Mouse (Mus musculus): ENCODE measurements at regions not wholly inside any gene's neighbourhood (a gene's known extent, or its start where the extent isn't known, plus 50 kb on each side); places are given as distances from the start of the nearest gene placed in this dataset.
A peak's percentile ranks its signal among the peaks of the same experiment; 100 is the strongest.

DNA sequence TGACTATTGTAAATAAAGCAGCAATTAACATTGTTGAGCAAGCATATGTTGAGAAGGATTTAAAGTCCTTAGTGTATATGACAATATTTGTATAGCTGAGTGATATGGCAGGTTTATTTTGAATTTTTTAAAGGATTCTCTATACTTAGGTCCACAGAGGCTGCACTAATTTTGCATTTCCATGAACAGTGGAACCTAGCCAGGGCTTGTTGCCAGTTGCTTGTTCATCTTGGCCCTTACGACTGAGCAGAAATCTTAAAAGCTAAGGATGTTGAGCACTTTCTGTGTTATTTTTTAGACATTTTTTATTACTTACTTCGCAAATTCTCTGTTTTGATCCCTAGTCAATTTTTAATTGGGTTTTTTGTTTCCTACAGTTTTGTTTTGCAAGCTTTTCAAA lies 417.8 kb downstream of the Cdh7 start:
- no peaks in the 10 kb centered on the region for H3K36me3 ChIP-seq (ENCODE audit: control insufficient read depth, insufficient read depth)
- H3K4me3 ChIP-seq, result no peak overlapping the region
- H3K4me2 ChIP-seq (ENCODE audit: low read depth), result no peak overlapping the region
- H3K27me3 ChIP-seq (ENCODE audit: control insufficient read depth, insufficient read depth, insufficient read length), result no peaks in the 10 kb centered on the region
- H3K79me2 ChIP-seq (ENCODE audit: control insufficient read depth, insufficient read depth), result no peaks in the 10 kb centered on the region
- no peak overlapping the region for H3ac ChIP-seq (ENCODE audit: control insufficient read depth, insufficient read length)
- TF ChIP-seq MYOG (IDR thresholded peaks at IDR 0.05; ENCODE audit: control insufficient read depth in 1 of 3, insufficient read depth in 1 of 3, insufficient read length in 2 of 3, low read depth in 2 of 3), result no peak
- TF ChIP-seq USF1 (IDR thresholded peaks at IDR 0.05; ENCODE audit: low read depth), result no peak
- TF ChIP-seq MYOD1 (IDR thresholded peaks at IDR 0.05; ENCODE audit: control insufficient read depth in 1 of 3, insufficient read length in 2 of 3, low read depth in 2 of 3), result no peak
- TF ChIP-seq SRF (IDR thresholded peaks at IDR 0.05; ENCODE audit: control insufficient read depth, insufficient read length, low read depth), result no peak
- no peak for TF ChIP-seq POLR2A (IDR thresholded peaks at IDR 0.05; ENCODE audit: insufficient read length, low read depth)
- TF ChIP-seq POLR2AphosphoS2 (IDR thresholded peaks at IDR 0.05; ENCODE audit: insufficient read length, low read depth), result no peak
- TF ChIP-seq TCF3 (IDR thresholded peaks at IDR 0.05; ENCODE audit: insufficient read length, low read depth), result no peak
- no peak for TF ChIP-seq MAX (IDR thresholded peaks at IDR 0.05; ENCODE audit: low read depth)
- no peak for TF ChIP-seq E2F4 (IDR thresholded peaks at IDR 0.05; ENCODE audit: insufficient read depth)
- no peak for TF ChIP-seq REST (IDR thresholded peaks at IDR 0.05; ENCODE audit: insufficient read depth, insufficient read length)

DNA sequence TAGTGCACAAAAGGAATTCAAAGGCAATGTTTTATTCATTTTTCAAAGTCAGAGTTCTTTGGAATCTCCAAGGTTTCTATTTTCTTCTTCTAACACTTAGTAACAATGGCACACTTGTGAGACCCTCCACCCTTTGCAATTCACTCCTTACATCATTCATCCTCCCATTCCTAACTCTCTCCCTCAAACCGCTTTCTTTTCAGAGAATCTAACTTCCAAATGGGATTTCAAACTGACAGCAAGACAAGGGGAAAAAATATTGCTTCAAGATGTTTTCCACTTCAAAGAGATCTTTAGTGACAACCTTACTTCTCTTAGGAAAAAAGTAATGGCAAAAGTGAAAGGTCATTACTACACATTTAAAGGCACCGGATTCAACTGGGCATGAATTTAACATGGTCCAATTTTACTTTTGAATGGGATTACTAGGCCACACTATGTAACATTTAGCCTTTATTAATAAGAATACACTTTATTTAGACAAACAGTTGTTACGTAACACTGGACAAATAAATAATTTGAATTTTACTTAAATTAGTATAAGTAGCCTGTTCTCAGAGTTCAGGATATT lies 465.6 kb downstream of the Cdh7 start:
- H3K36me3 ChIP-seq (ENCODE audit: control insufficient read depth, insufficient read depth), result no peaks in the 10 kb centered on the region
- no peak overlapping the region for H3K4me2 ChIP-seq (ENCODE audit: low read depth)
- H3K79me2 ChIP-seq (ENCODE audit: control insufficient read depth, insufficient read depth), result no peaks in the 10 kb centered on the region
- TF ChIP-seq MAX (IDR thresholded peaks at IDR 0.05; ENCODE audit: low read depth) (no peak), TCF3 (IDR thresholded peaks at IDR 0.05; ENCODE audit: insufficient read length, low read depth) (no peak), TCF12 (IDR thresholded peaks at IDR 0.05; ENCODE audit: insufficient read depth, poor library complexity, severe bottlenecking) (no peak), CEBPB (IDR thresholded peaks at IDR 0.05; ENCODE audit: insufficient read depth, poor library complexity, severe bottlenecking) (no peak), POLR2A (IDR thresholded peaks at IDR 0.05; ENCODE audit: insufficient read length, low read depth) (no peak), SRF (IDR thresholded peaks at IDR 0.05; ENCODE audit: control insufficient read depth, insufficient read length, low read depth) (no peak), USF1 (IDR thresholded peaks at IDR 0.05; ENCODE audit: low read depth) (no peak)
- no peaks in the 10 kb centered on the region for H3K27me3 ChIP-seq (ENCODE audit: control insufficient read depth, insufficient read depth, insufficient read length)
- no peak overlapping the region for H3K4me3 ChIP-seq
- H3ac ChIP-seq (ENCODE audit: control insufficient read depth, insufficient read length), result no peak overlapping the region

DNA sequence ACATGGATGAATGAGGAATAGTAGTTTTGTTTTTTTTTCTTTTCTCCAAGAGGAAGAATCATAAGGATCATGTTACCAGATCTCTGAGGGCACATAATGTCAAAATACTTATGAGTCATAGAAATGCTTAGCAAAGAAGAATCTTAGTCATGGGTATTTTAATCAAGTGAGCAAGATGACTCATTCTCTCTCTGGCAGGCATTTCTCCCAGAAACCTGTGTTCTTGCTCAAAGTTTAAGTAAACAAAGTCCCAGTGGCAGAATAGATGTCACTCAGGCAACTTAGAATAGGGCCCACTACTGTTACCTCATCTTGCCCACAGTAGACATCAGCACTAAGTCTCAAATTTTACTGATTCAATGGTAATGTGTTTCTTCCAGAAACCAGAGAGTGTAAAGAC lies 493.9 kb downstream of the Cdh19 start:
- no peaks in the 10 kb centered on the region for H3K27me3 ChIP-seq (ENCODE audit: control insufficient read depth, insufficient read depth, insufficient read length)
- H3K79me2 ChIP-seq (ENCODE audit: control insufficient read depth, insufficient read depth), result no peaks in the 10 kb centered on the region
- H3K36me3 ChIP-seq (ENCODE audit: control insufficient read depth, insufficient read depth), result no peaks in the 10 kb centered on the region
- no peak overlapping the region for H3K4me3 ChIP-seq
- TF ChIP-seq MYOD1 (IDR thresholded peaks at IDR 0.05; ENCODE audit: control insufficient read depth in 1 of 3, insufficient read length in 2 of 3, low read depth in 2 of 3), result no peak
- TF ChIP-seq E2F4 (IDR thresholded peaks at IDR 0.05; ENCODE audit: insufficient read depth), result no peak
- 0 out of 2 replicates have a peak, but pooled peaks have one; percentile 2 for TF ChIP-seq CEBPB (IDR thresholded peaks at IDR 0.05; ENCODE audit: insufficient read depth, poor library complexity, severe bottlenecking)
- TF ChIP-seq POLR2A (IDR thresholded peaks at IDR 0.05; ENCODE audit: insufficient read length, low read depth), result no peak
- TF ChIP-seq TCF12 (IDR thresholded peaks at IDR 0.05; ENCODE audit: insufficient read depth, poor library complexity, severe bottlenecking), result no peak
- no peak for TF ChIP-seq MYOG (IDR thresholded peaks at IDR 0.05; ENCODE audit: control insufficient read depth in 1 of 3, insufficient read depth in 1 of 3, insufficient read length in 2 of 3, low read depth in 2 of 3)
- TF ChIP-seq USF1 (IDR thresholded peaks at IDR 0.05; ENCODE audit: low read depth), result no peak
- no peak overlapping the region for H3K4me2 ChIP-seq (ENCODE audit: low read depth)
- no peak overlapping the region for H3ac ChIP-seq (ENCODE audit: control insufficient read depth, insufficient read length)

DNA sequence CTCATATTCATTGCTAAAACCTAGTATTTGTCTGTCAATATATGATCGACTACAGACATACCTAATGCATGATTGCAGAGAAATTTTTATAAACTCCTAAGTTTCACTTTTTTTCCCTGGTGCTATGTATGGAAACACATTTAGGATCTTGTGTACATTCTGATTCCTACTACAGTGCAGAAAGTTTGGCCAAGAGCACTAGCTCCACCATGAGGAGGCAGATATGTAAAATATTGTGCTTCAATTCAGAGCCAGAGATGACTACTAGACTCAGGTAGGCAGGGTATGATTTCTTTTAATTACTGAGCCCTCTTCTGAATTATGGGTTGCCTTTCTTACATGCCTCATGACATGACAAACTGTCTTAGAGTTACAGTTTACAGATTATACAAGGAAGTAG lies 488.0 kb downstream of the Cdh19 start:
- H3K79me2 ChIP-seq (ENCODE audit: control insufficient read depth, insufficient read depth), result no peaks in the 10 kb centered on the region
- no peaks in the 10 kb centered on the region for H3K36me3 ChIP-seq (ENCODE audit: control insufficient read depth, insufficient read depth)
- H3K4me2 ChIP-seq (ENCODE audit: low read depth), result no peak overlapping the region
- no peak overlapping the region for H3K4me3 ChIP-seq
- no peak for TF ChIP-seq POLR2AphosphoS2 (IDR thresholded peaks at IDR 0.05; ENCODE audit: insufficient read length, low read depth)
- H3ac ChIP-seq (ENCODE audit: control insufficient read depth, insufficient read length), result no peak overlapping the region
- no peaks in the 10 kb centered on the region for H3K27me3 ChIP-seq (ENCODE audit: control insufficient read depth, insufficient read depth, insufficient read length)

All from myocyte (in vitro differentiated cells).